Mouse (Mus musculus): ENCODE measurements around the gene Ovgp1.
"Not testable (repeated sequence)": the region's sequence is repeated elsewhere in the genome, so short reads cannot be mapped to it uniquely, and the experiment has no call there.

GRCm38 (mm10) chr3:106003360-106003759 is 29.8 kb downstream of the Ovgp1 start:
- not testable (repeated sequence) for TF ChIP-seq POLR2A (IDR thresholded peaks at IDR 0.05; ENCODE audit: low read depth, low read length); CTCF (IDR thresholded peaks at IDR 0.05; ENCODE audit: extremely low read depth, insufficient read length, insufficient replicate concordance, low read depth, low read length)
